In genomic region chr14:99141786-99142633, GRCm38 (mm10) we compare ENCODE assay signal across 8 mouse cellular contexts. TPM values are rescaled to one million over a fixed set of nuclear protein-coding genes. Genes with fewer than 3 reads are reported as not detected.
DNase-seq lines count a peak whose midpoint lies in the region; ATAC-seq and TF ChIP-seq lines count a peak whose summit lies in the region.

No protein-coding gene starts in this region.

- H3K9ac ChIP-seq in ES-Bruce4 (ENCODE audit: low read depth, poor library complexity, severe bottlenecking): no peak overlapping the region
- no peak overlapping the region for H3K9ac ChIP-seq in forebrain, embryonic 12.5 days
- H3K9ac ChIP-seq in liver, embryonic 15.5 days: no peak overlapping the region
- no peak overlapping the region for H3K9ac ChIP-seq in neural tube, embryonic 14.5 days (replicated peaks; ENCODE audit: low read depth, low read length)

- H3K27ac ChIP-seq in ES-Bruce4 (ENCODE audit: insufficient read depth, low read length): no peak overlapping the region
- H3K27ac ChIP-seq in forebrain, embryonic 12.5 days: no peak overlapping the region
- H3K27ac ChIP-seq in liver, embryonic 15.5 days (replicated peaks): no peak overlapping the region
- no peak overlapping the region for H3K27ac ChIP-seq in neural tube, embryonic 14.5 days (ENCODE audit: low read depth, low read length)

- H3K9me3 ChIP-seq in ES-Bruce4 (replicated peaks; ENCODE audit: control insufficient read depth, insufficient read depth, low read length, poor library complexity, severe bottlenecking): no peaks in the 10 kb centered on the region
- no peaks in the 10 kb centered on the region for H3K9me3 ChIP-seq in forebrain, embryonic 12.5 days
- no peaks in the 10 kb centered on the region for H3K9me3 ChIP-seq in liver, embryonic 15.5 days (replicated peaks)
- no peaks in the 10 kb centered on the region for H3K9me3 ChIP-seq in neural tube, embryonic 14.5 days (ENCODE audit: control insufficient read depth, low read length)

- intact Hi-C loops in heart, postnatal 14 days (cut with DNase I): loop anchor here (1.0 to 5.0 kb wide), 2 partner anchors 155 to 752 kb away; partner anchors contain the start of gene Klf5

- DNase-seq in c-Kit-positive CD71-positive TER-119-positive erythroid progenitor cells, embryonic 14.5 days (ENCODE audit: low spot score): peak; percentile 75
- peak; percentile 85 to 89 for DNase-seq in heart, postnatal 14 days
- peak; percentile 91 to 92 for DNase-seq in kidney, postnatal 4 days
- peak; percentile 57 for DNase-seq in telencephalon, adult 2 months (ENCODE audit: low read depth, low spot score)

- no peak for TF ChIP-seq EP300 in ES-Bruce4 (IDR thresholded peaks at IDR 0.05; ENCODE audit: insufficient read depth, low read depth, low read length)

- H3K4me3 ChIP-seq in ES-Bruce4 (ENCODE audit: low read depth, low read length): no peak overlapping the region
- H3K4me3 ChIP-seq in forebrain, embryonic 12.5 days (replicated peaks): no peak overlapping the region
- no peak overlapping the region for H3K4me3 ChIP-seq in liver, embryonic 15.5 days (replicated peaks)
- no peak overlapping the region for H3K4me3 ChIP-seq in neural tube, embryonic 14.5 days (ENCODE audit: low read depth, low read length)

- WGBS in forebrain, embryonic 12.5 days: 17% methylated on average over 15 of the region's 15 CpGs
- 28% methylated on average over 15 of the region's 15 CpGs for WGBS in liver, embryonic 15.5 days (ENCODE audit: insufficient replicate concordance)
- WGBS in neural tube, embryonic 14.5 days: 21% methylated on average over 15 of the region's 15 CpGs

- H3K36me3 ChIP-seq in ES-Bruce4 (ENCODE audit: control insufficient read depth, insufficient read depth, low read length, poor library complexity, severe bottlenecking): peaks cover 3% of the 10 kb centered on the region; the same call in 1 of the 2 replicates
- H3K36me3 ChIP-seq in forebrain, embryonic 12.5 days (replicated peaks): peaks cover 6% of the 10 kb centered on the region
- H3K36me3 ChIP-seq in liver, embryonic 15.5 days (replicated peaks): peaks cover 8% of the 10 kb centered on the region
- H3K36me3 ChIP-seq in neural tube, embryonic 14.5 days (ENCODE audit: control insufficient read depth, insufficient read depth, low read length): peaks cover 2% of the 10 kb centered on the region; the same call in 1 of the 2 replicates

- TF ChIP-seq CTCF in ES-Bruce4 (IDR thresholded peaks at IDR 0.05; ENCODE audit: low read depth, low read length): peak; percentile 91

- no peaks in the 10 kb centered on the region for H3K4me1 ChIP-seq in ES-Bruce4 (ENCODE audit: control insufficient read depth, insufficient read depth, low read length)
- H3K4me1 ChIP-seq in forebrain, embryonic 12.5 days: no peaks in the 10 kb centered on the region
- no peaks in the 10 kb centered on the region for H3K4me1 ChIP-seq in liver, embryonic 15.5 days (replicated peaks)
- no peaks in the 10 kb centered on the region for H3K4me1 ChIP-seq in neural tube, embryonic 14.5 days (ENCODE audit: control insufficient read depth, insufficient read depth, low read length)

- no peaks in the 10 kb centered on the region for H3K27me3 ChIP-seq in ES-Bruce4 (ENCODE audit: control insufficient read depth, insufficient read depth, low read length, poor library complexity, severe bottlenecking)
- no peaks in the 10 kb centered on the region for H3K27me3 ChIP-seq in forebrain, embryonic 12.5 days
- no peaks in the 10 kb centered on the region for H3K27me3 ChIP-seq in liver, embryonic 15.5 days
- H3K27me3 ChIP-seq in neural tube, embryonic 14.5 days (ENCODE audit: control insufficient read depth, insufficient read depth, low read length): no peaks in the 10 kb centered on the region

- TF ChIP-seq POLR2A in ES-Bruce4 (IDR thresholded peaks at IDR 0.05; ENCODE audit: insufficient read depth, low read length): no peak

- peak; percentile 90 for ATAC-seq in forebrain, embryonic 12.5 days (ENCODE audit: low FRiP score)
- ATAC-seq in liver, embryonic 15.5 days (ENCODE audit: insufficient read depth): peak; percentile 63
- ATAC-seq in neural tube, embryonic 14.5 days (ENCODE audit: low read depth): peak; percentile 92

- no peak overlapping the region for H3K4me2 ChIP-seq in forebrain, embryonic 12.5 days
- no peak overlapping the region for H3K4me2 ChIP-seq in liver, embryonic 15.5 days
- no peak overlapping the region for H3K4me2 ChIP-seq in neural tube, embryonic 14.5 days (ENCODE audit: low read depth, low read length)

RNA-seq across cellular contexts. Expression of gene Dis3, which starts 42.4 kb away (rescaled TPM):
- 86.8 and 87.3 TPM in 2 replicates for polyA plus RNA-seq in ES-Bruce4 (2011; ENCODE audit: insufficient read depth, insufficient read length, low read depth, missing spikeins)
- 43.9 and 47.6 TPM in 2 replicates for polyA plus RNA-seq in forebrain, embryonic 12.5 days (2016; fragmentation: Nextera tagmentation; extraction: Ambion mirVana)
- 10 to 100 TPM; 11.9 to 12.0 TPM for total RNA-seq in heart, postnatal 14 days (2021)
- 11.4 and 12.5 TPM in 2 replicates for polyA plus RNA-seq in liver, embryonic 15.5 days (2015; fragmentation: Nextera tagmentation; extraction: Ambion mirVana)
- polyA plus RNA-seq in neural tube, embryonic 14.5 days (2014; fragmentation: Nextera tagmentation; extraction: Ambion mirVana): 27.4 and 30.1 TPM in 2 replicates

RNA-seq across cellular contexts. Expression of gene Pibf1, which starts 42.8 kb away (rescaled TPM):
- polyA plus RNA-seq in ES-Bruce4 (2011; ENCODE audit: insufficient read depth, insufficient read length, low read depth, missing spikeins): 25.3 and 26.7 TPM in 2 replicates
- polyA plus RNA-seq in forebrain, embryonic 12.5 days (2016; fragmentation: Nextera tagmentation; extraction: Ambion mirVana): 24.1 and 24.7 TPM in 2 replicates
- total RNA-seq in heart, postnatal 14 days (2021): 1 to 10 TPM; 7.3 to 9.0 TPM
- 5.2 and 5.3 TPM in 2 replicates for polyA plus RNA-seq in liver, embryonic 15.5 days (2015; fragmentation: Nextera tagmentation; extraction: Ambion mirVana)
- polyA plus RNA-seq in neural tube, embryonic 14.5 days (2014; fragmentation: Nextera tagmentation; extraction: Ambion mirVana): 19.3 and 22.1 TPM in 2 replicates
